Mouse (Mus musculus): ENCODE measurements around the gene Stat3. TPM values are rescaled to one million over a fixed set of nuclear protein-coding genes. Genes with fewer than 3 reads are reported as not detected.

Gene Stat3
- polyA plus RNA-seq, 1 experiment from 2014 or later = 27.8 TPM

GRCm38 (mm10) chr11:100979887-100980286 is 40.5 kb upstream of the Stat3 start:
- no peak for ATAC-seq (replicated peaks; ENCODE audit: low FRiP score)
- H3K9ac ChIP-seq (ENCODE audit: low read length) = no peak overlapping the region
- no peaks in the 10 kb centered on the region for H3K4me1 ChIP-seq (replicated peaks; ENCODE audit: control insufficient read depth, insufficient read depth, low read length)
- H3K27me3 ChIP-seq (ENCODE audit: control insufficient read depth, insufficient read depth, low read length) = peaks cover 10% of the 10 kb centered on the region; the same call in 1 of the 2 replicates
- H3K9me3 ChIP-seq (ENCODE audit: control insufficient read depth, low read length) = no peaks in the 10 kb centered on the region
- H3K36me3 ChIP-seq (ENCODE audit: control insufficient read depth, insufficient read depth, low read length) = no peaks in the 10 kb centered on the region
- no peak for DNase-seq (ENCODE audit: low spot score)
- H3K4me3 ChIP-seq (ENCODE audit: low read depth, low read length) = no peak overlapping the region
- 78% methylated on average over 8 of the region's 8 CpGs for WGBS
- H3K27ac ChIP-seq (ENCODE audit: low read depth, low read length) = no peak overlapping the region
- no peak overlapping the region for H3K4me2 ChIP-seq (ENCODE audit: low read depth, low read length, severe bottlenecking)

GRCm38 (mm10) chr11:100975241-100975640 is 35.9 kb upstream of the Stat3 start:
- DNase-seq (ENCODE audit: low spot score) (no peak), ATAC-seq (replicated peaks; ENCODE audit: low FRiP score) (no peak)
- WGBS = 83% methylated on average over 7 of the region's 7 CpGs
- Histone ChIP-seq H3K4me2 (ENCODE audit: low read depth, low read length, severe bottlenecking) (no peak overlapping the region), H3K27me3 (ENCODE audit: control insufficient read depth, insufficient read depth, low read length) (peaks cover 25% of the 10 kb centered on the region), H3K9me3 (ENCODE audit: control insufficient read depth, low read length) (no peaks in the 10 kb centered on the region), H3K9ac (ENCODE audit: low read length) (no peak overlapping the region), H3K4me1 (replicated peaks; ENCODE audit: control insufficient read depth, insufficient read depth, low read length) (peaks cover under 1% of the 10 kb centered on the region; the same call in 1 of the 2 replicates), H3K27ac (ENCODE audit: low read depth, low read length) (no peak overlapping the region), H3K4me3 (ENCODE audit: low read depth, low read length) (no peak overlapping the region), H3K36me3 (ENCODE audit: control insufficient read depth, insufficient read depth, low read length) (no peaks in the 10 kb centered on the region)

GRCm38 (mm10) chr11:100974381-100974970 is 35.1 kb upstream of the Stat3 start:
- peaks cover 33% of the 10 kb centered on the region for H3K27me3 ChIP-seq (ENCODE audit: control insufficient read depth, insufficient read depth, low read length)
- WGBS = 83% methylated on average over 14 of the region's 14 CpGs

GRCm38 (mm10) chr11:100973245-100973644 is 33.9 kb upstream of the Stat3 start:
- no peak for ATAC-seq (replicated peaks; ENCODE audit: low FRiP score)
- no peak overlapping the region for H3K4me2 ChIP-seq (ENCODE audit: low read depth, low read length, severe bottlenecking)
- no peaks in the 10 kb centered on the region for H3K36me3 ChIP-seq (ENCODE audit: control insufficient read depth, insufficient read depth, low read length)
- no peaks in the 10 kb centered on the region for H3K9me3 ChIP-seq (ENCODE audit: control insufficient read depth, low read length)
- no peak for DNase-seq (ENCODE audit: low spot score)
- peaks cover 10% of the 10 kb centered on the region; the same call in 1 of the 2 replicates for H3K4me1 ChIP-seq (replicated peaks; ENCODE audit: control insufficient read depth, insufficient read depth, low read length)
- H3K27ac ChIP-seq (ENCODE audit: low read depth, low read length) = no peak overlapping the region
- H3K27me3 ChIP-seq (ENCODE audit: control insufficient read depth, insufficient read depth, low read length) = peaks cover 45% of the 10 kb centered on the region
- no peak overlapping the region for H3K4me3 ChIP-seq (ENCODE audit: low read depth, low read length)
- 88% methylated on average over 7 of the region's 7 CpGs for WGBS
- H3K9ac ChIP-seq (ENCODE audit: low read length) = no peak overlapping the region

More at GRCm38 (mm10) chr11:100974381-100974970, 35.1 kb upstream of the Stat3 start:
- ATAC-seq (replicated peaks; ENCODE audit: low FRiP score) (no peak), DNase-seq (ENCODE audit: low spot score) (no peak)
- H3K36me3 ChIP-seq (ENCODE audit: control insufficient read depth, insufficient read depth, low read length) = no peaks in the 10 kb centered on the region
- no peak overlapping the region for H3K4me2 ChIP-seq (ENCODE audit: low read depth, low read length, severe bottlenecking)
- no peak overlapping the region for H3K4me3 ChIP-seq (ENCODE audit: low read depth, low read length)
- no peaks in the 10 kb centered on the region for H3K9me3 ChIP-seq (ENCODE audit: control insufficient read depth, low read length)
- no peak overlapping the region for H3K9ac ChIP-seq (ENCODE audit: low read length)
- H3K27ac ChIP-seq (ENCODE audit: low read depth, low read length) = no peak overlapping the region
- H3K4me1 ChIP-seq (replicated peaks; ENCODE audit: control insufficient read depth, insufficient read depth, low read length) = peaks cover 7% of the 10 kb centered on the region; the same call in 1 of the 2 replicates

GRCm38 (mm10) chr11:100971455-100971854 is 32.1 kb upstream of the Stat3 start:
- 62% methylated on average over 10 of the region's 10 CpGs for WGBS
- no peak for DNase-seq (ENCODE audit: low spot score)
- peaks cover 46% of the 10 kb centered on the region for H3K27me3 ChIP-seq (ENCODE audit: control insufficient read depth, insufficient read depth, low read length)
- no peak overlapping the region for H3K4me3 ChIP-seq (ENCODE audit: low read depth, low read length)
- no peak overlapping the region for H3K9ac ChIP-seq (ENCODE audit: low read length)
- H3K36me3 ChIP-seq (ENCODE audit: control insufficient read depth, insufficient read depth, low read length) = no peaks in the 10 kb centered on the region
- no peak overlapping the region for H3K27ac ChIP-seq (ENCODE audit: low read depth, low read length)
- H3K9me3 ChIP-seq (ENCODE audit: control insufficient read depth, low read length) = no peaks in the 10 kb centered on the region
- peaks cover 10% of the 10 kb centered on the region; the same call in 1 of the 2 replicates for H3K4me1 ChIP-seq (replicated peaks; ENCODE audit: control insufficient read depth, insufficient read depth, low read length)
- no peak overlapping the region for H3K4me2 ChIP-seq (ENCODE audit: low read depth, low read length, severe bottlenecking)
- no peak for ATAC-seq (replicated peaks; ENCODE audit: low FRiP score)

- peaks cover 10% of the 10 kb centered on the region; the same call in 1 of the 2 replicates for H3K4me1 ChIP-seq (replicated peaks; ENCODE audit: control insufficient read depth, insufficient read depth, low read length)
- no peak within 1 kb of the TSS for H3K27ac ChIP-seq (ENCODE audit: low read depth, low read length)
- peak within 1 kb of the TSS; percentile 30 for H3K4me3 ChIP-seq (ENCODE audit: low read depth, low read length)
- ATAC-seq (replicated peaks; ENCODE audit: low FRiP score) (no peak), DNase-seq (ENCODE audit: low spot score) (peak; percentile 65)
- H3K9me3 ChIP-seq (ENCODE audit: control insufficient read depth, low read length) = no peaks in the 10 kb centered on the region
- peaks cover 46% of the 10 kb centered on the region for H3K27me3 ChIP-seq (ENCODE audit: control insufficient read depth, insufficient read depth, low read length)
- H3K4me2 ChIP-seq (ENCODE audit: low read depth, low read length, severe bottlenecking) = peak within 1 kb of the TSS; percentile 32
- WGBS = under 1% methylated on average over 20 of the region's 20 CpGs
- H3K9ac ChIP-seq (ENCODE audit: low read length) = no peak within 1 kb of the TSS
- no peaks in the 10 kb centered on the region for H3K36me3 ChIP-seq (ENCODE audit: control insufficient read depth, insufficient read depth, low read length)
These were observed 31.2 kb upstream of the Stat3 start, which contains the start of gene Cavin1 for GRCm38 (mm10) chr11:100970557-100970937. Gene Cavin1 (minus strand): TSS chr11:100970887.

GRCm38 (mm10) chr11:100969744-100970556 is 30.6 kb upstream of the Stat3 start:
- H3K27me3 ChIP-seq (ENCODE audit: control insufficient read depth, insufficient read depth, low read length) = peaks cover 46% of the 10 kb centered on the region
- no peaks in the 10 kb centered on the region for H3K36me3 ChIP-seq (ENCODE audit: control insufficient read depth, insufficient read depth, low read length)
- H3K27ac ChIP-seq (ENCODE audit: low read depth, low read length) = no peak overlapping the region
- DNase-seq (ENCODE audit: low spot score) (peak; percentile 70), ATAC-seq (replicated peaks; ENCODE audit: low FRiP score) (no peak)
- WGBS = 1% methylated on average over 65 of the region's 65 CpGs
- H3K9ac ChIP-seq (ENCODE audit: low read length) = no peak overlapping the region
- H3K4me3 ChIP-seq (ENCODE audit: low read depth, low read length) = peak overlapping the region; percentile 30
- H3K9me3 ChIP-seq (ENCODE audit: control insufficient read depth, low read length) = no peaks in the 10 kb centered on the region
- peak overlapping the region; percentile 32 for H3K4me2 ChIP-seq (ENCODE audit: low read depth, low read length, severe bottlenecking)
- peaks cover 10% of the 10 kb centered on the region; the same call in 1 of the 2 replicates for H3K4me1 ChIP-seq (replicated peaks; ENCODE audit: control insufficient read depth, insufficient read depth, low read length)

GRCm38 (mm10) chr11:100969189-100969743 is 29.9 kb upstream of the Stat3 start:
- peaks cover 10% of the 10 kb centered on the region; the same call in 1 of the 2 replicates for H3K4me1 ChIP-seq (replicated peaks; ENCODE audit: control insufficient read depth, insufficient read depth, low read length)
- ATAC-seq (replicated peaks; ENCODE audit: low FRiP score) = no peak
- 9% methylated on average over 35 of the region's 35 CpGs for WGBS
- peak overlapping the region; percentile 30 for H3K4me3 ChIP-seq (ENCODE audit: low read depth, low read length)
- no peak for DNase-seq (ENCODE audit: low spot score)
- peaks cover 46% of the 10 kb centered on the region for H3K27me3 ChIP-seq (ENCODE audit: control insufficient read depth, insufficient read depth, low read length)
- no peak overlapping the region for H3K27ac ChIP-seq (ENCODE audit: low read depth, low read length)
- no peak overlapping the region for H3K9ac ChIP-seq (ENCODE audit: low read length)
- H3K4me2 ChIP-seq (ENCODE audit: low read depth, low read length, severe bottlenecking) = peak overlapping the region; percentile 32; the same call in 1 of the 2 replicates
- no peaks in the 10 kb centered on the region for H3K36me3 ChIP-seq (ENCODE audit: control insufficient read depth, insufficient read depth, low read length)
- H3K9me3 ChIP-seq (ENCODE audit: control insufficient read depth, low read length) = no peaks in the 10 kb centered on the region

Data from forebrain, embryonic 11.5 days (tissue).